Comparison of ENCODE assay signal across 9 mouse cellular contexts in the genomic region with DNA sequence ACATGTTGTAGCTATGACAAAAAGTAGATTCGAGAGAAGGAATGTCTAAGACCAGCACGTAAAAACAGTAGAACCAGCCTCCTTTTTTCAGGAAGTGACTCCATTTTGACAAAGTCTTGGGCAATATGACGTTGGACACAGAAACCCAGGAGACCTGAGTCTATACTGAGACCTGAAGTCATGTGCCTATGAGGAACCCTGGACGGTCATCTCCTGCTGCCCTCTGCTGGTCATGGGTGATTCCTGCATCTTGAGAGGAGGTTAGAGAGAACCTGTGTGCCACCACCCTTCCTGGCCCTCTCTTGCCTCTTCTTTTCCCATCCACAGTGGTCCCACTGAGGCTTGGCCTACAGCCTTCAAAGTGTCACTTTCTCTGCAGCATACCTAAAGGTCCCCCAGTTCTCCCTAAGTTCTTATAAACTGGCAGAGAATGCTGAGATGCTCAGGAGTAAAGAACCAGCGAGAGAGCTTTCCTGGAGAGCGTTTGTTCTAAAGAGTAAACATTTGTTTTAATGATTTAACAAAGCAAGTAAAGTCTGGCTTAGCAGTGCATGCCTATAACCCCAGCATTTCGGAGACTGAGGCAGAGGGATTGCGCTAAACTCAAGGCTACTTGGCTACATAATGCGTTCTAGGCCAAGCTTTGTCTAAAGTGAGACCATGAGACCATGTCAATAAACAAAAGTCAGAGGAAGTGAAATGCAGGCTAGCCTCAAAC. TPM values are rescaled to one million over a fixed set of nuclear protein-coding genes. Genes with fewer than 3 reads are reported as not detected.
DNase-seq lines count a peak whose midpoint lies in the region; ATAC-seq and TF ChIP-seq lines count a peak whose summit lies in the region.
"Had no signal": no experiment of that assay in that cellular context is flagged by ENCODE, and none has a peak within 500 bp of the region (broad histone marks: within the 10 kb centered on the region; RNA-seq: fewer than 3 reads in every experiment).

No protein-coding gene starts in this region.

- H3K4me3 ChIP-seq in hindbrain, embryonic 11.5 days (ENCODE audit: low read depth, low read length) = no peak overlapping the region
- no peak overlapping the region for H3K4me3 ChIP-seq in lung, postnatal 0 days (ENCODE audit: low read depth, low read length)
- H3K4me3 ChIP-seq: megakaryocyte, embryonic 14.5 days had no signal

- no peaks in the 10 kb centered on the region for H3K9me3 ChIP-seq in hindbrain, embryonic 11.5 days (ENCODE audit: control insufficient read depth, low read length)
- H3K9me3 ChIP-seq in lung, postnatal 0 days (ENCODE audit: low read length) = no peaks in the 10 kb centered on the region
- H3K9me3 ChIP-seq: megakaryocyte, embryonic 14.5 days had no signal

- H3K27me3 ChIP-seq in hindbrain, embryonic 11.5 days (ENCODE audit: control insufficient read depth, insufficient read depth, low read length) = no peaks in the 10 kb centered on the region
- H3K27me3 ChIP-seq in lung, postnatal 0 days (replicated peaks; ENCODE audit: insufficient read depth, low read length) = no peaks in the 10 kb centered on the region
- H3K27me3 ChIP-seq: megakaryocyte, embryonic 14.5 days had no signal

- H3K27ac ChIP-seq in hindbrain, embryonic 11.5 days (ENCODE audit: low read depth, low read length) = no peak overlapping the region
- no peak overlapping the region for H3K27ac ChIP-seq in lung, postnatal 0 days (ENCODE audit: low read length)

- no peak overlapping the region for H3K4me2 ChIP-seq in hindbrain, embryonic 11.5 days (replicated peaks; ENCODE audit: low read depth, low read length)
- no peak overlapping the region for H3K4me2 ChIP-seq in lung, postnatal 0 days (replicated peaks; ENCODE audit: low read depth, low read length)

- no peak for TF ChIP-seq EP300 in lung, postnatal 0 days (IDR thresholded peaks at IDR 0.05)

- peak; percentile 82 for DNase-seq in MEL-GATA-1-ER (ENCODE audit: extremely low read depth, low read depth)
- DNase-seq in cerebellum, adult 8-10 months = peak; percentile 46
- DNase-seq in frontal cortex, adult 2 months (ENCODE audit: extremely low spot score in 1 of 2, low spot score in 1 of 2) = peak; percentile 56 to 90
- DNase-seq in hindbrain, embryonic 11.5 days (ENCODE audit: low spot score) = peak; percentile 88
- DNase-seq in layer of hippocampus, adult 9-10 months (ENCODE audit: low spot score) = peak; percentile 74
- DNase-seq in lung, postnatal 0 days (ENCODE audit: low spot score) = peak; percentile 88
- DNase-seq in ovary, postnatal 14 days (ENCODE audit: low spot score) = peak; percentile 85
- peak; percentile 82 for DNase-seq in thymus, postnatal 0 days (ENCODE audit: low spot score)

- peak; percentile 71; the same call in 1 of the 2 replicates for ATAC-seq in hindbrain, embryonic 11.5 days (ENCODE audit: low FRiP score)
- peak; percentile 91 for ATAC-seq in lung, postnatal 0 days

- H3K36me3 ChIP-seq in hindbrain, embryonic 11.5 days (ENCODE audit: control insufficient read depth, insufficient read depth, low read length) = no peaks in the 10 kb centered on the region
- H3K36me3 ChIP-seq in lung, postnatal 0 days (ENCODE audit: insufficient read depth, low read length) = no peaks in the 10 kb centered on the region

- WGBS in hindbrain, embryonic 11.5 days = 59% methylated on average over 9 of the region's 9 CpGs
- WGBS in lung, postnatal 0 days = 39% methylated on average over 9 of the region's 9 CpGs

- no peaks in the 10 kb centered on the region for H3K4me1 ChIP-seq in hindbrain, embryonic 11.5 days (replicated peaks; ENCODE audit: control insufficient read depth, insufficient read depth, low read length)
- no peaks in the 10 kb centered on the region for H3K4me1 ChIP-seq in lung, postnatal 0 days (ENCODE audit: insufficient read depth, low read depth, low read length)

- peak; percentile 97 for TF ChIP-seq CTCF in lung, postnatal 0 days (IDR thresholded peaks at IDR 0.05)

- no peak overlapping the region for H3K9ac ChIP-seq in hindbrain, embryonic 11.5 days (ENCODE audit: low read depth, low read length)
- H3K9ac ChIP-seq in lung, postnatal 0 days (replicated peaks; ENCODE audit: low read depth) = no peak overlapping the region

RNA-seq across cellular contexts. Expression of a gene that starts 3.4 kb away (rescaled TPM):
- not detected in 2 replicates for polyA plus RNA-seq in frontal cortex, adult 2 months (2012; rRNA removed)
- polyA plus RNA-seq in hindbrain, embryonic 11.5 days (2014; fragmentation: Nextera tagmentation; extraction: Ambion mirVana) = 0.20 and 0.70 TPM in 2 replicates
- polyA plus RNA-seq in lung, postnatal 0 days (2015; fragmentation: Nextera tagmentation; extraction: Ambion mirVana) = 0.20 TPM in 1 of 2 replicates, not detected in the other
- 244 and 286 TPM in 2 replicates for polyA plus RNA-seq in thymus, postnatal 0 days (2015; fragmentation: Nextera tagmentation; extraction: Ambion mirVana)

Comparison
In these comparisons a context has a peak if more than half of its experiments do, and no peak if none do; other contexts are left out.
1. RNA of a gene that starts 3.4 kb away (polyA plus RNA-seq): 244 to 286 TPM in thymus, postnatal 0 days; 0.20 to 0.70 TPM in hindbrain, embryonic 11.5 days, not detected in frontal cortex, adult 2 months and 0.20 TPM in lung, postnatal 0 days; every median in the first group is over 100 times any median in the second.
2. Peak in every context shown above with its lines, with median percentiles within 50 percentile points of each other: DNase-seq.